In genomic region chr7:73575257-73575656, GRCm38 (mm10) we compare ENCODE assay signal across 19 mouse cellular contexts. TPM values are rescaled to one million over a fixed set of nuclear protein-coding genes. Genes with fewer than 3 reads are reported as not detected.
DNase-seq lines count a peak whose midpoint lies in the region; ATAC-seq and TF ChIP-seq lines count a peak whose summit lies in the region.
"Had no signal": no experiment of that assay in that cellular context is flagged by ENCODE, and none has a peak within 500 bp of the region (broad histone marks: within the 10 kb centered on the region; RNA-seq: fewer than 3 reads in every experiment).

No protein-coding gene starts in this region.

- no peak overlapping the region for H3ac ChIP-seq in myocyte (ENCODE audit: control insufficient read depth, insufficient read length)

- no peak for TF ChIP-seq CTCF in liver, postnatal 0 days (IDR thresholded peaks at IDR 0.05; ENCODE audit: low read depth)

- H3K4me2 ChIP-seq in heart, embryonic 13.5 days: no peak overlapping the region
- H3K4me2 ChIP-seq in liver, postnatal 0 days (ENCODE audit: low read depth, low read length): no peak overlapping the region
- H3K4me2 ChIP-seq in liver, embryonic 12.5 days: no peak overlapping the region
- H3K4me2 ChIP-seq in myocyte (ENCODE audit: low read depth): no peak overlapping the region
- H3K4me2 ChIP-seq: hindbrain, embryonic 15.5 days; liver, embryonic 15.5 days; neural tube, embryonic 15.5 days had no signal

- H3K9me3 ChIP-seq in heart, embryonic 13.5 days: no peaks in the 10 kb centered on the region
- H3K9me3 ChIP-seq in liver, postnatal 0 days (ENCODE audit: low read length): no peaks in the 10 kb centered on the region
- no peaks in the 10 kb centered on the region for H3K9me3 ChIP-seq in liver, embryonic 12.5 days (replicated peaks)
- H3K9me3 ChIP-seq: hindbrain, embryonic 15.5 days; liver, embryonic 15.5 days; neural tube, embryonic 15.5 days had no signal

- no peaks in the 10 kb centered on the region for H3K36me3 ChIP-seq in heart, embryonic 13.5 days
- H3K36me3 ChIP-seq in liver, postnatal 0 days (replicated peaks; ENCODE audit: insufficient read depth, low read length): no peaks in the 10 kb centered on the region
- no peaks in the 10 kb centered on the region for H3K36me3 ChIP-seq in liver, embryonic 12.5 days
- no peaks in the 10 kb centered on the region for H3K36me3 ChIP-seq in myocyte (ENCODE audit: control insufficient read depth, insufficient read depth)
- H3K36me3 ChIP-seq: hindbrain, embryonic 15.5 days; liver, embryonic 15.5 days; neural tube, embryonic 15.5 days had no signal

- 43% methylated on average over 8 of the region's 8 CpGs for WGBS in heart, embryonic 13.5 days
- 71% methylated on average over 8 of the region's 8 CpGs for WGBS in liver, postnatal 0 days (ENCODE audit: insufficient replicate concordance)
- WGBS in liver, embryonic 12.5 days (ENCODE audit: insufficient replicate concordance): 56% methylated on average over 8 of the region's 8 CpGs

- H3K4me3 ChIP-seq in heart, embryonic 13.5 days: no peak overlapping the region
- H3K4me3 ChIP-seq in liver, postnatal 0 days (ENCODE audit: low read depth, low read length): no peak overlapping the region
- H3K4me3 ChIP-seq in liver, embryonic 12.5 days: no peak overlapping the region
- no peak overlapping the region for H3K4me3 ChIP-seq in myocyte
- H3K4me3 ChIP-seq: heart, adult 2 months; hindbrain, embryonic 15.5 days; liver, embryonic 15.5 days; neural tube, embryonic 15.5 days had no signal

- peaks cover 57% of the 10 kb centered on the region for H3K4me1 ChIP-seq in heart, embryonic 13.5 days
- H3K4me1 ChIP-seq in liver, postnatal 0 days (ENCODE audit: insufficient read depth): peaks cover 20% of the 10 kb centered on the region
- peaks cover 27% of the 10 kb centered on the region for H3K4me1 ChIP-seq in liver, embryonic 12.5 days
- H3K4me1 ChIP-seq: neural tube, embryonic 15.5 days had no signal

- H3K9ac ChIP-seq in heart, embryonic 13.5 days: no peak overlapping the region
- H3K9ac ChIP-seq in liver, postnatal 0 days (replicated peaks): no peak overlapping the region
- no peak overlapping the region for H3K9ac ChIP-seq in liver, embryonic 12.5 days
- H3K9ac ChIP-seq: hindbrain, embryonic 15.5 days; liver, embryonic 15.5 days; neural tube, embryonic 15.5 days had no signal

- intact Hi-C loops in heart, postnatal 25 days (cut with DNase I): no loop called here

- 0 out of 2 replicates have a peak overlapping the region, but pooled peaks have one; percentile 39 for H3K27ac ChIP-seq in heart, embryonic 13.5 days (replicated peaks)
- H3K27ac ChIP-seq in liver, postnatal 0 days (ENCODE audit: low read depth): peak overlapping the region; percentile 7; the same call in 1 of the 2 replicates
- no peak overlapping the region for H3K27ac ChIP-seq in liver, embryonic 12.5 days
- H3K27ac ChIP-seq: heart, adult 2 months; hindbrain, embryonic 15.5 days; liver, embryonic 15.5 days; neural tube, embryonic 15.5 days had no signal

- TF ChIP-seq EP300 in liver, postnatal 0 days (IDR thresholded peaks at IDR 0.05; ENCODE audit: low read depth): no peak

- DNase-seq in heart, postnatal 25 days (ENCODE audit: low spot score): no peak
- no peak for DNase-seq in liver, postnatal 0 days
- DNase-seq in NIH3T3 (ENCODE audit: low read depth): peak; percentile 70
- DNase-seq in embryo, embryonic 10.5 days (ENCODE audit: low spot score): no peak
- DNase-seq: cerebellum, adult 2 months; cerebellum, postnatal 36 days; heart, adult 2 months; heart, postnatal 14 days; layer of hippocampus, postnatal 36 days; midbrain, embryonic 14.5 days; right cerebral cortex, postnatal 4 days; thymus, postnatal 14 days had no signal

- no peaks in the 10 kb centered on the region; the same call in 1 of the 2 replicates for H3K27me3 ChIP-seq in heart, embryonic 13.5 days (replicated peaks)
- H3K27me3 ChIP-seq in liver, postnatal 0 days (ENCODE audit: insufficient read depth, low read length): no peaks in the 10 kb centered on the region
- H3K27me3 ChIP-seq in liver, embryonic 12.5 days (replicated peaks): peaks cover 21% of the 10 kb centered on the region
- H3K27me3 ChIP-seq in myocyte (ENCODE audit: control insufficient read depth, insufficient read depth, insufficient read length): no peaks in the 10 kb centered on the region
- H3K27me3 ChIP-seq: hindbrain, embryonic 15.5 days; liver, embryonic 15.5 days; neural tube, embryonic 15.5 days had no signal

- no peaks in the 10 kb centered on the region for H3K79me2 ChIP-seq in myocyte (ENCODE audit: control insufficient read depth, insufficient read depth)

- ATAC-seq in heart, embryonic 13.5 days (ENCODE audit: extremely low read depth, insufficient number of reproducible peaks, low FRiP score, low TSS enrichment): no peak
- ATAC-seq in liver, postnatal 0 days: no peak
- no peak for ATAC-seq in liver, embryonic 12.5 days
- ATAC-seq: lung, postnatal 0 days had no signal

- TF ChIP-seq POLR2A in myocyte (IDR thresholded peaks at IDR 0.05; ENCODE audit: insufficient read length, low read depth): no peak

TF ChIP-seq in myocyte, 11 proteins besides CTCF, POLR2A, EP300 and RAD21:
- no peak for TF ChIP-seq TCF3 (IDR thresholded peaks at IDR 0.05; ENCODE audit: insufficient read length, low read depth)
- TF ChIP-seq E2F4 (IDR thresholded peaks at IDR 0.05; ENCODE audit: insufficient read depth): no peak
- TF ChIP-seq MYOG (IDR thresholded peaks at IDR 0.05; ENCODE audit: control insufficient read depth in 1 of 3, insufficient read depth in 1 of 3, insufficient read length in 2 of 3, low read depth in 2 of 3): peak in 1 of 3 experiments; percentile 21
- peak in 2 of 3 experiments; percentile 15 to 36 for TF ChIP-seq MYOD1 (IDR thresholded peaks at IDR 0.05; ENCODE audit: control insufficient read depth in 1 of 3, insufficient read length in 2 of 3, low read depth in 2 of 3)
- TF ChIP-seq MAX (IDR thresholded peaks at IDR 0.05; ENCODE audit: low read depth): no peak
- no peak for TF ChIP-seq TCF12 (IDR thresholded peaks at IDR 0.05; ENCODE audit: insufficient read depth, poor library complexity, severe bottlenecking)
- no peak for TF ChIP-seq USF1 (IDR thresholded peaks at IDR 0.05; ENCODE audit: low read depth)
- TF ChIP-seq POLR2AphosphoS2 (IDR thresholded peaks at IDR 0.05; ENCODE audit: insufficient read length, low read depth): no peak
- no peak for TF ChIP-seq SRF (IDR thresholded peaks at IDR 0.05; ENCODE audit: control insufficient read depth, insufficient read length, low read depth)
- TF ChIP-seq REST (IDR thresholded peaks at IDR 0.05; ENCODE audit: insufficient read depth, insufficient read length): no peak
- TF ChIP-seq CEBPB (IDR thresholded peaks at IDR 0.05; ENCODE audit: insufficient read depth, poor library complexity, severe bottlenecking): no peak

RNA-seq across cellular contexts. Expression of gene Chd2, which starts 33.6 kb away (rescaled TPM):
- polyA plus RNA-seq in heart, embryonic 13.5 days (2015; fragmentation: Nextera tagmentation; extraction: Ambion mirVana): 31.3 and 34.1 TPM in 2 replicates
- total RNA-seq in heart, postnatal 25 days (2021): 10 to 100 TPM; 40.4 to 41.2 TPM
- 14.1 and 17.2 TPM in 2 replicates for polyA plus RNA-seq in liver, postnatal 0 days (2015; fragmentation: Nextera tagmentation; extraction: Ambion mirVana)
- polyA plus RNA-seq in liver, embryonic 12.5 days (2016; fragmentation: Nextera tagmentation; extraction: Ambion mirVana): 26.2 and 28.9 TPM in 2 replicates
- 7.9 TPM for polyA plus RNA-seq in myocyte (2012; fragmentation: generic; extraction: Trizol)
